Mouse (Mus musculus) stomach, postnatal 0 days (tissue): ENCODE data around the gene Cdc42ep4.

Experiments used
- CTCF ChIP-seq: IDR thresholded peaks from 2 replicates; pipeline ENCODE4 v1.5.1; 2016; ENCODE audit warnings: antibody characterized with exemption, low read depth, mild to moderate bottlenecking, moderate library complexity
- EP300 ChIP-seq: optimal IDR thresholded peaks from 2 replicates; pipeline ENCODE3; 2016; ENCODE audit warnings: antibody characterized with exemption

DNA sequence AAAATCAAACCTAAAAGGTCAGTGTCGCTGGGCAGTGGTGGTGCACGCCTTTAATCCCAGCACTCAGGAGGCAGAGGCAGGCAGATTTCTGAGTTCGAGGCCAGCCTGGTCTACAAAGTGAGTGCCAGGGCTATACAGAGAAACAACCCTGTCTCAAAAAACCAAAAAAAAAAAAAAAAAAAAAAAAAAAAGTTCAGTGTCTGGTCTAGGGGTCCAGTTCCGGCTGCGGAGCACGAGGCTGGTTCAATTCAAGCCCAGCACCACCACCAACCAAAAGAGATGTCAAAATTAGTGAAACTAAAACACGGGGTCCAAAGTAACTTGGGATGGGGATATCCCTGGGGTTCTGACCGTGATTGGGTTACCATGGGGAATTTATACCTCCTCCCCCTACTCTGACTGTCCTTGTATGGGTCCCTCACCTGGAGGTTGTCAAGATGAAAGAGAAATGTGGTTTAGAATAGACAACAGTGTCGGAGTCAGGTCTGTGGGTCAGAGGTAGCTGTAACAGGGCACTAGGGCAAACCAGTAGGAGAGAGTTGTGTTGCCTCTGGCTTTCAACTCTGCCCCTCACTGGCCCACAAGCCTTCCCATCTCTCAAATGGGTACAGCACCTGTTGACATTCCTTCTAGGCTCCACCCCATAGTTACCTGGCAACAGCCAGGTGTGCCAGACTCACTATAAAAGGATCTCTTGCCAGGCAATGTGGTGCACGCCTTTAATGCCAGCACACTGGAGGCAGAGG, 1.2 kb upstream of the Cdc42ep4 start:
- TF ChIP-seq CTCF = no peak
- TF ChIP-seq EP300 = no peak
